Mouse (Mus musculus) megakaryocyte, embryonic 14.5 days (primary cell): ENCODE data around the gene Tubg1.

Experiments used
- FLI1 ChIP-seq: IDR thresholded peaks from 2 replicates; pipeline ENCODE4 v1.6.1; 2012; ENCODE audit warnings: low read length, inconsistent platforms, mixed read lengths
- GATA1 ChIP-seq: IDR thresholded peaks from 3 replicates; pipeline ENCODE4 v1.6.1; 2012; ENCODE audit warnings: mixed read lengths, low read length, inconsistent platforms, borderline replicate concordance

- no peak for TF ChIP-seq GATA1
- TF ChIP-seq FLI1, result no peak
Observed at GRCm38 (mm10) chr11:101173112-101173511, 53.4 kb downstream of the Tubg1 start.
